Mouse (Mus musculus) thymus, adult 2 months (tissue): Measurements from ENCODE around the gene Thoc7.

Experiments
- CTCF ChIP-seq: fragments of 200-500 bp; IDR thresholded peaks from 2 replicates; pipeline ENCODE4 v1.5.1; 2012; ENCODE audit warnings: mild to moderate bottlenecking, control low read depth, low read length, moderate library complexity, borderline replicate concordance; ENCODE audit not compliant: control insufficient read depth, poor library complexity, insufficient read depth; ENCODE audit errors: extremely low read depth
- POLR2A ChIP-seq: fragments of 200-500 bp; IDR thresholded peaks from 2 replicates; pipeline ENCODE4 v1.6.1; 2012; ENCODE audit warnings: mild to moderate bottlenecking, low read length, control low read depth, moderate library complexity; ENCODE audit not compliant: control insufficient read depth, poor library complexity, insufficient read depth; ENCODE audit errors: extremely low read depth

- no peak for TF ChIP-seq POLR2A
- no peak for TF ChIP-seq CTCF
These were observed 60.0 kb downstream of the Thoc7 start for GRCm38 (mm10) chr14:13901611-13902067.
